Mouse (Mus musculus): ENCODE results near the gene Adamts14.

The Adamts14 gene

DNA sequence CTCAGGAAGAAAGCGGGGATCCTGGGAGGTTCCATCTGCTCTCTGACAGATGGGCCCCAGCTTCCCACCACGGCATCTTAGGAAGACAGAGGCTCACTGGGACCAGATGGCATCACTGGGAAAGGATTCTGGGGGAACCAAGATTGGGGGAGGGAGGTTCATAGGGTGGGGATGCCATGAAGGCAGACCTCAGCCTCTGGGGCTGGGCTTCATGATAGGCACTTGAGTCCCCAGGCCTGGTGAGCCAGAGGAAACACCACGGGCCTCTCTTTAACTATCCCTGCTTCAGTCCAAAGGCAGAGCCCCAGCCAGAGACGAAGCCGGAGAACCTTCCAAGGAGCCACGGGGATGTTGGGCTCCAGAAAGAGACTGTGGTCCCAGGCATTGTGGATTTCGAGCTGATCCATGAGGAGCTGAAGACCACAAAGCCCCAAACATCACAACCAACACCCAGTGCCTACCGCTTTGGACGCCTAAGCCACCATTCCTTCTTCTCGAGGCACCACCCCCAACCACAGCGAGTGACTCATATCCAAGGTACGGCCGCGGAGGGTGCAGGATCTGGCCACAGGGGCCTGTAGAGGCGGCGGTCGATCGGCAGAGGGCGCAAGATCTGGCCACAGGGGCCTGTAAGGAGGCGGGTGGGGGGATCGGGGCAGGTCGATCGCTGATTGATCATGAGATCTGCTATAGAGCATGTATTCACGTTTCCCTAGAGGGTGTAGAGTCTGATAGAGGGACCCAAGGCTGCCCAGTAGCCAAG is 97.6 kb downstream of the Adamts14 start:
- peak; percentile 16 for DNase-seq

DNA sequence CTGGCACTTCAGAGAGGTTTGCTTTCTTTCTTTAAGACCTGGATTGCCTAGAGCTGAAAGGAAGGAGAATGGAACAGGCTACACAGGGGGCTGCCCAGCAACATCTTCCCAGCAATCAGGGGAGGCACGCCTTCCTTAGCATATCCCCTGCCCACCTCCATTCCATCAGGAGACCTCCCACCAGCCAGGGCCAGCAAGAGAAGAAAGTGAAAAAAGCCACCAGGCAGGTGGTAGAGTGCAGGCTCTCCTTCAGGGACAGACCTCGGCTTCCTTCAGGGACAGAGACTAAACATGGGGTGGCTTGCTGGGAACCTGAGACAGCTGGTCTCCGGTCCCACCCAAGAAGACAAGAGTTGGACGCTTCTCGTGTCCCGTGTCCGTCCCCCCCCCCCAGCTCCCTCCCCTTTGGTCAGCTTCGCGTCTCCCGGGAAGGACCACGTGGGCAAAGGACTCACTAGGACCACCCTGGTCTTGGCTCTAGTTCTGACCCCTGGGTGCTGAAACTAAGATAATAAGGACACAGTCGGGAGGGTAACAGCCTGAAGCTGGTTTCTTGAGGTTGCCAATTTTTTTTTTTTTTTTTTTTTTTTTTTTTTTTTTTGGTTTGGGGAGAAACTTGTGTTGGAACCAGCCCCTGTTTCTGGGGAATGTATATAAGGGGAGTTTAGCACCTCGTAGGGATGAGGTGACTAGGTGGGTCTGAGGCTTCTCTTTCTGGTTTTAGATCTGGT is 98.4 kb downstream of the Adamts14 start:
- DNase-seq, result no peak

DNA sequence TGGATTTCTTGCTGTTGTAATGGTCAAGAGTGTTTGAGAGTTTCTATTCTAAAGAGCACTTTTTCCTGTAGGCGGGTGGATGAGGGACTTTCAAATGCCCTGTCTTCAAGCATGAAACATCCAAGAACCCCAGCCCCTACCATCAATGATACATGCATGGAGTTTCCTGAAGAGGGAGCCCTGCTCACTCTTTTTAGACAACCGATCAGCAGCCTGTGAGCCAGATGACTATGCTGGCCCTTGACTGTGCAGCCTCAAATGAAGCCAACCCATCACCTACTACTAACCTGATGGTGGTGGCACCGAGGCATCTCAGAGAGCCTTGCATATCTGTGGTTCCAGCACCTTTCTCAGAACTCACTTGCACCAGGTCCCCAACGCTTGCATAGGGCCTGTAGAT is 100.7 kb downstream of the Adamts14 start:
- DNase-seq, result no peak

DNA sequence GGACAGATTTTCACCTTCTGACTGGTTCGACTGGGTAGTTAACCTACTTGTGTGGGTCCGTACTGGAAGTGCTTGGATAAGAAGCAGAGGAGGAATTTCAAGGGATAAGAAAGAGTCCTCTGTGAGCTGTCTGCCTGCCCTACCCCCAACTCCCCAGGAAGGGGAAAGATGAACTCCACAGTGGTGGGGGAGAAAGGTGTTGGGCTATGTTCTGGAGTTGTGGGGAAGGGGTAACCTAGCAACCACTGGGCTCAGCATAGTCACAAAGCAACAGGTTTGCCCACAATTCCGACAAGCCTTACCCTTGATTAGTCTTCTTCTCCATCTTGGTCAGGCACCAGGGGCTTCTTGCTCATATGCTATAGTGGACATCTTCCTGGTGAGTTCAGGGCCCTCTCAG is 101.6 kb downstream of the Adamts14 start, which contains the start of gene Tbata:
Gene Tbata (plus strand): TSS at position 301 of the 400 bp plus-strand sequence.
- DNase-seq, result no peak

DNA sequence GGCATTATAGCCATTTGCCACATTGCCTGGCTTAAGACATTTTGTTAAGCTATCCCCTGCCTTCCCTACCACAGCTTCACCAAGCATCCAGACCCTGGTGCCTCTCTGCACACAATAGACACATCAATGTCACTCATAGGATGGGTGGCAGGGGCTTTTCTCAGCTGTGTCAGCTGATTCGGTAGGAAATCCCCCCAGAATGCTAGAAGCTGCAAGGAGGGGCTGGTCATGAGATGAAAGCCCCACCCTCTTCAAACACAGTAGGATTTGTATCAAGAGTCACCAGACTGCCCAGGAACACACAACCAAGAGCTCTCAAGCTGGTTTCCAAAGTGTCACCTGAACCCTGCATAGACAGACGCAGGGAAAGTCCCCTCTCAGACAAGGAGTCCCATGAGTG is 104.8 kb downstream of the Adamts14 start:
- DNase-seq, result no peak

DNA sequence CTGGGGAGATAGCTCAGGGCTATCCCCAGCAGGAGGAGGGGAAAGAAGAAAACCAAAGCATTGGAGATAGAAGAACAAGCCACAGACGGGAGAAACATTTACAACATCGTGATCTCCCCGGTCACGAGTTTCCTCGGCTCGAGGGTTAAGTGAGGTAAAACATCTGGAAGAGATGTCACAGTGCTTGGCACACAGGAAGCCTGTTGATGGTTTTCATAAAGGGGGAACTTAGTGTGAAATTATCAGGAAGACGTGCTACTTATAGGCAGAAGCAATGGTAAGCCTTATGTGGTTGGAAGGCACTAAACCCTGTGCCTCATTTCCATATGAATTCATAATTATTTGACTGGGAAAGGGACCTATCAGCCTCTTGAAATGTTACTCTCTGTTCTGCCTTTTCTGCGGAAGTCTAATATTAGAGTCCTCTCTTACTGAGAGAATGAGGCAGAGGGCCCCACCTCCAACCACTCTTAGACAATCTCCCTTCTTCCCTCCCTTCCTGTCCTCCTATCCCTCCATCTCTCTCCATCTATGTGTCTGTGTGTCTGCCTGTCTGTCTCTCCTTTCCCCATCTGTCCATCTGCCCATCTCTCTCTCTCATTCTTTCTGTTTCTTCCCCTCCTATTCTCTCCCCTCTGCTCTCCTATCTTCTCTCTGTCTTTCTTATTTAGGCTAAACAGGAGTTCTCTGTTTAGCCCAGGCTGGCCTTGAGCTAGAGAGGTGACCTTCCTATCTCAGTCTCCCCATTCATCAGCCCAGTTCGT is 105.7 kb downstream of the Adamts14 start:
- no peak for DNase-seq

DNA sequence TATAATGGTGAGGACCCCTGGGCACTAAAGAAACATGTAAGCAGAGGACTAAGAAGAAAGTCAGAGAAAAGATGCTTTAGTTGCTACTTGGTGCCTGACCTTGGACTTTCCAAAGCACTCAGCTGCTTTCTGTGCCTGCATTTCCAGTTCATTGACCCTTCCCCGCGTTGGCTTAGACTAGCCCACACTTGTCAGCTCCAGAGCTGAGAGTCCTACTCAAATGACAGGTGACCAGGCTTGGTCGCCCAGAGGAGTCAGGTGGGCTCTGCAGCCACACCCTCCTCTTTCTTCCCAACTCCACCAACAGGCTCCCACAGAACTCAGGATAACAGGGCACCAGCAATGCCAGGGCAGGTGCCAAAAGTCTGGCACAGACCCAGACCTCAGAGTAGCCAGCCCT is 110.9 kb downstream of the Adamts14 start:
- DNase-seq, result no peak

DNA sequence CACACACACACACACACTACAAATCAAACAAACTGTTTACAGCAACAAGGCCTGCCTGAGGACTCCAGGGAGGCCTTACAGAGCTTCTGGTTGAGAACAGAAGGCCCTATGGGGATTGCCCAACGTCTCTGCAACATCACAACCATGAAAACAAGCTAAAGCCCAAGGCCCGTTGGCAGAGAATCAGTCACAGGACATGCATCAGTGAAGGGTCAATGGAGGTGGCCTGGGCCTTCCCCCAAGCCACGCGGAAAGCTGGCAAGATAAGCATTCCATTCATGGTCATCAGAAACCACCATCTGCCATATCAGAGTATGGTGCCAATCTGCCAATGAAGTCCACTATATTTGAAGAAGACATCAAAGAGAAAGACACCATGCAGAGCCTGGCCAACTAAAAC is 112.6 kb downstream of the Adamts14 start:
- no peak for DNase-seq

DNA sequence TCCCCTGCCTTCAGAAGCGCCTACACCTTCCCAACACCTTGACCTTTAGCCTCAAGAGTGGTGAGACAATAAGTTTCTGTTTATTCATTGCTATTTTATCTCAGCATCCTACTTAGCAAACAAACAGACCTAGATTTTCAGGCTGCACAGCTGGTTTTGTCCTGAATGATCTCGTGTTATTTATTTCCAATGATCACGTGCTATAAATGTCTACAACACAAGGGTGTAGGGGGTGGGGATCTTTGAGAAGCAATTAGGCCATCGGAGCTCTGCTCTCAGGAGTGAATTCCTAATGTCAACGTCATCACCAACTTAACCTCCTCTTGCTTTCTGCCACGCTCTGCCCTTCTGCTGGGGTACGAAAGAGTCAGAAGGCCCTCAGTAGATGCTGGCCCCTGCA is 113.1 kb downstream of the Adamts14 start:
- no peak for DNase-seq

DNA sequence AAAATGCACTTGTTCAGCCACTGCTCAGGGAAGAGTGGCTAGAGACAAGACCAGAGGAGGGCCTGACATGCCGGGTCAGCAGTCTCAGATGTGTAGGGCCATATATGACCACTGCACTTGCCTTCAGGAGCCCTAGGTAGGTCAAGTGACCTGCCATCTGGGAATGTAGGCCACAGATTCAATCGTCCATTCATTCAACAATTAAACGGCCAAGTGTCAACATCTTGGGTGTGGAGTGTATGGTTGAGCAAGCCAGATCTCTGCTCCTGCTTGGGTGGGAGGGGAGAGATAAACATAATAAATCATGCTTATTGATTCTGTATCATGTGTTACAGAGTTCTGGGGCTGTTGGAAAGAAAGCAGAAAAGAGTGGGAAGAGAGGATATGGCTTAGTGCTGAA is 114.6 kb downstream of the Adamts14 start:
- no peak for DNase-seq

DNA sequence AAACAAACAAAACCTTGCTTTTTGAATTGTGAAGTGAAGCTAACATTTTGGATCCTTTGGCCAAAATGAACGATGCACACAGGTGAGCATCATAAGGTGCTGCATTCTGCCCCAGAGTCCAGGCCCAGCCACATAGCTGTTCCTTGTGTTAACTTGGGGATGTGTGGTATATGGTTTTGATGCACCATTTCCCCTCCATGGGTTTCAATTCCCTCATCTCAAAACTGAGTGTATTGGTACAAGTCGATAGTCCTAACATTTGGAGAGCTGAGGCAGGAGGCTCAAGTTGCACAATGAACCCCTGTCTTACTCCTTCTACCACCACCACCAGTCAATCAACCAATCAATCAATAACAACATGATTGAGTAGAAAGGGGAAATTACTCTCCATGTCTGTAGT is 116.8 kb downstream of the Adamts14 start:
- DNase-seq, result no peak

DNA sequence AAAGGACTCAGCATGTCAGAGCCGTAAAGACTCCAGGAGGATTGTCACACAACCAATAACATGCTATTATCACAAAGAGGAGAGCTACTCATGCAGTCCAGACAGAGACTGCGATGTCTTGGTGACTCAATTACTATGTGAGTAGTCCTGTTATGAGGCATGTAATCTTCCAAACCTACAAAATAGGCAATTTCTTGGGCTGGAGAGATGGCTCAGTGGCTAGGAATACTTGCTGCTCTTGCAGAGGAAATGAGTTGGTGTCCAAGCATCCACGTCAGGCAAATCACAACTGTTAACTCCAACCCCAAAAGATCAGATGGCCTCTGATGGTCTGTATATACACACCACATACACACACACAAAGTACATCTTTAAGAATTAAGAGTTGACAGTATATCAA is 117.6 kb downstream of the Adamts14 start:
- no peak for DNase-seq

DNA sequence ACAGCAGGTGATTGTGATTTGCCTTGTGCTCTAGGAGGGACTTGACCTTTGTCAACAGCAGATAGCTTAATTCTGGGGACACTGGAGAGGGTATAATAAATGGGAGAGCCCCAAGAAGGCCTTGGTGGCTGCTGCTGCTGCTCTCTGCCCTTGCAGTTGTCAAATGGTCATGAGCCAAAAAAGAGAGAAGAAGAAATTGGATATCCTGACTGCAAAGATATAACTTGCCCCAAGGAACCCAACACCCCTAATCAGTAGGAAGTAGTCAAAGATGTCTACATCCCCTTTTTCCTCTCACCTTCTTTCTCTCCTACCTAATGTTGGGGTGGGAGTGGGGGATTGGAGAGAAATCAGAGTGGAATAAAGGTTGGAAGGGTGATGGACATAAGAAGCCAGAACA is 121.1 kb downstream of the Adamts14 start:
- no peak for DNase-seq

DNA sequence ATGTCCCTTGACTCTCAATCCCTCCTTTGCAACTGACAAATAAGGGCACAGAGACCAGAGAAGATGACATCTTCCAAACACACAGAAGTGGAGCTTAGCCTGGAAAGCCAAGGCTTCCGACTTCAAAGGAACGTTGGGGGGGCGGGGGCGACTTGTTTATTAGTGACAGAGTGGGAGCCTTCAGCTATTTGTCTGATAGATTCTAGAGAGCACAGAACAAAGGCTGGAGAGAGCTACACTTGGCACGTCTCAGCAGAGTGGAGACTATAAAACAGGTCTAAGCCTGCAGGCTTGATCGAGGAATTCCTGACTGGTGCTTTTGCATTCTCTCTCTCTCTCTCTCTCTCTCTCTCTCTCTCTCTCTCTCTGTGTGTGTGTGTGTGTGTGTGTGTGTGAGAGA is 122.6 kb downstream of the Adamts14 start:
- DNase-seq, result no peak

DNA sequence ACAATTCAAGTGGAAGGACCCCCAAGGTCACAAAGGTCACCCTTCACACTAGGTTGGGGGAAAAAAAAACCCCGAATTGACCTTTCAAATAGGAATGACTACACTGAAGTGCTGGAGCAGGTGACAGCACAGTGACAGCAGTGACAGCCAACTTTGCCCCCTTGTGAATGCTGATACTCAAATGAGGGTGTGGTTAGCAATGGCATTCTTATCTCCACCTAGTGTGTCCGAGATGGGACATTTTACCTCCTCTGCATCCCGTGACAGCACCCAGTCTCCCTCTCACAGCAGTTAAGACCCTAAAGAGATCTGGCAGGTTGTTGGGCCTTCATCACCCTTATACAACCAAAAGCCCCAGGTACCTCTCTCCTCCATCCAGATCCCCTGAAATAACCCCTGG is 123.8 kb downstream of the Adamts14 start:
- DNase-seq, result no peak

DNA sequence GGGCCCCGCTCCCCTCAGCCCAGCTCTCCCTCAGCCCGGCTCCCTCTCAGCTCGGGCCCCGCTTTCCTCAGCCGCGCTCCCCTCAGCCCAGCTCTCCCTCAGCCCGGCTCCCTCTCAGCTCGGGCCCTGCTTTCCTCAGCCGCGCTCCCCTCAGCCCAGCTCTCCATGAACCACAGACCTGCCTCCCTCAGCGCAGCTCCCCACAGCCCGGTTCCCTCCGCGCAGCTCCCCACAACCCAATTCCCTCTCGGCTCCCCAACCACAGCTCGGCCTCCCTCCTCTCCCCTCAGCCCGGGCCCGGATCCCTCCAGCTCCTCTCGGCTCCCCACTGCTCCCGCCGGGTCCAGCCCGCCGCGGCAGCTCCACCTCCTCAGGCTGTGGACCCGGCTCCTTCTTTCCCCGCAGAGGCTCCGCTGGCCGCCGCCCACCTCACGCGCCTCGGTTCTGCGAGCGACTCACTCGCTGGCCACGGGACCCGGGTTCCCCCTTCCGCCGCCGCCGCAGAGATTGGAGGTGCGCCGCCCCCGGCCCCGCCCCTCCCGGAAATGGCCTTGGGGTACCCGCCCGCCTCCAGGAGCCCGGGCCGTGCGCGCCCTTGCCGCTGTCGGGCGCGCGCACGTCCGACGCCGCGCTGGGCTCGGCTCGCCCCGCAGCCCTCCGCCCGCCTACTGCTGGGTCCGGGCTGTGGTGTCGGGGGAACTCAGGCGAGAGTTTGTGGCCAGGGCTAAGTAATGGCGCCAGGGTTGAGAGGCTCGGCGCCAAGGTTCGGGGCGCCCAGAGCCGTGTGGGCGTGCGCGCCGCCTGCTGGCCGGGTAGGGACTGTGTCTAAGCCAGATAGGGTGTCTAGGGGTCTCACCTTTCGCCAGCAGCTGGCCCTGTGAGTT is 125.8 kb downstream of the Adamts14 start, which contains the start of gene Sgpl1:
Gene Sgpl1 (minus strand): TSS at position 547 of the 884 bp plus-strand sequence.
- peak; percentile 91 for DNase-seq

All from right cerebral cortex, adult 18-20 months (tissue).